Mouse (Mus musculus) spleen, postnatal 10 days (tissue): ENCODE data around the gene Wnt9b.
A peak's percentile ranks its signal among the peaks of the same experiment; 100 is the strongest.
"Not testable (repeated sequence)": the region's sequence is repeated elsewhere in the genome, so short reads cannot be mapped to it uniquely, and the experiment has no call there.

Source experiments
- DNase-seq, 2 experiments: peaks; one replicate each; pipeline ENCODE4 v3.0.0; 2021 to 2022; ENCODE audit warnings: low spot score in 2 of 2

The Wnt9b gene

GRCm38 (mm10) chr11:103749306-103750089, at the start of gene Wnt9b:
Wnt9b (minus strand) TSS chr11:103749821.
- no peak for DNase-seq

GRCm38 (mm10) chr11:103789951-103790350, 40.3 kb upstream of the Wnt9b start:
- DNase-seq, result no peak

- no peak for DNase-seq
Measured at GRCm38 (mm10) chr11:103780152-103780551, 30.5 kb upstream of the Wnt9b start.

DNA sequence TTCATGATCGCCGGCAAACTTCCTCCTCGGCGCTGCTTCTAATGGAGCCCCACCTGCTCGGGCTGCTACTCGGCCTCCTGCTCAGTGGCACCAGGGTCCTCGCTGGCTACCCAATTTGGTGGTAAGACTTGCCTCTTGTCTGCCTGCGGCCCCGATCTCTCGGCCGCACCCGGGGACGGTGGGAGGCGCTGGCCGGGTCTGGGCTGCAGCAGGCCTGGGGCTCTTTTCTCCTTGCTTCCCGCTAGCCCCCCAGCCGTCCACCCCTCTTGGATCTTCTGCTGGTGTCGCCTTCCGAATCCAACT, 24.6 kb upstream of the Wnt9b start:
- no peak for DNase-seq

- DNase-seq, result no peak
Measured at GRCm38 (mm10) chr11:103773387-103774227, 24.0 kb upstream of the Wnt9b start, which contains the start of gene Wnt3. Wnt3 (plus strand) TSS chr11:103774150.

GRCm38 (mm10) chr11:103772505-103773386, 23.1 kb upstream of the Wnt9b start:
- no peak for DNase-seq

DNA sequence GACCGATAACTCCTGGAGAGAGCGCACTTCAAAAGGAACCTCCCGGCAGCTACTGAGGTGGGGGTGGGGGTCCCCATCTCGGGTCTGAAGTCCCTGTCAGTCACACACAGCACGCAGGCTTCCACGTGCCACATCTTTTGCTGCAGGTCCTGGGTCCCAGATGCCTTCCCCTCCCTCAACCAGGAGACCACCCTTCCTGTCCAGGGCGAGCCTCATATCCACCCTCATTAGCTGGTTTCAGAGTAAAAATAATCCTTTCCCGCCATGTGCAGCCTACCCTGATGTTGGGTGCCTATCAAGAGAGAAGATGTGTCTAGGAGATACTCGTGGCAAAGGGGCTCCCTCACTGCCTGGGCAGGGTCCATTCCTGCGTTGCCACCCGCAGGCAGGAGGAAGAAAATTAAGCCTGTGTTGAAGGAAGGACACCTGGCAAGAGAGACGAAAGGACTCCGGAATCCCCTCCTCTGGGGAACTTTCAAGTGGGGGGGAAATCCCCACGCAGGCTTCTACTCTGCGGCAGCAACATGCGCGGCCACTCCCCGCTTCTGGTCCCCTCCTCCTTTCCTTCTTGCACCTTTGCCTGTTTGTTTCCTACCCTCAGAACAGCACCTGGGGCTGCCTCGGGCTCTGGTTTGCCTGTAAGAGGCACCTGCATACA, 21.7 kb upstream of the Wnt9b start:
- no peak for DNase-seq

DNA sequence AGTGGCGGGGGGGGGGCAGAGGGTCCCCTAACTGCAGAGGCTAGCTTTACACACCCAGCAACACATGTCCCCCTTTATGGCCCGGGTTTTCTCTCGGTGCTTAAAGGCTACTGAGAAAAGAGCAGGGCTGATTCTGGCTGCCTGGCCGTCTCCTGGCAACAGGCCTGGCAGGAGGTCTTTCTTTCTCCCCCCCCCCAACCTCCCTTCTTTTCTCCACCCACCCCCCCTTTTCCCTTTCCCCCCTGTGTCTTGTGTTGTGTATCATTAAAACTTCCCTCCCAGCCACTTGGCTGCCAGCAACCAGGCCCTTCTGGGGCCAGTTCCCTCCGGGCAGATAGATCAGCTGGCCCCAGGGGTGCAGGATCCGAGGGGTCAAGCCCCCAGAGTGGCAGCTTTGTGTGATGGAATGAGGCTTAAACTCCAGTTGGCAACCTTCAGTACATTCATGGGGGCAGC, 16.0 kb upstream of the Wnt9b start:
- no peak for DNase-seq

GRCm38 (mm10) chr11:103764601-103765000, 15.0 kb upstream of the Wnt9b start:
- no peak for DNase-seq

DNA sequence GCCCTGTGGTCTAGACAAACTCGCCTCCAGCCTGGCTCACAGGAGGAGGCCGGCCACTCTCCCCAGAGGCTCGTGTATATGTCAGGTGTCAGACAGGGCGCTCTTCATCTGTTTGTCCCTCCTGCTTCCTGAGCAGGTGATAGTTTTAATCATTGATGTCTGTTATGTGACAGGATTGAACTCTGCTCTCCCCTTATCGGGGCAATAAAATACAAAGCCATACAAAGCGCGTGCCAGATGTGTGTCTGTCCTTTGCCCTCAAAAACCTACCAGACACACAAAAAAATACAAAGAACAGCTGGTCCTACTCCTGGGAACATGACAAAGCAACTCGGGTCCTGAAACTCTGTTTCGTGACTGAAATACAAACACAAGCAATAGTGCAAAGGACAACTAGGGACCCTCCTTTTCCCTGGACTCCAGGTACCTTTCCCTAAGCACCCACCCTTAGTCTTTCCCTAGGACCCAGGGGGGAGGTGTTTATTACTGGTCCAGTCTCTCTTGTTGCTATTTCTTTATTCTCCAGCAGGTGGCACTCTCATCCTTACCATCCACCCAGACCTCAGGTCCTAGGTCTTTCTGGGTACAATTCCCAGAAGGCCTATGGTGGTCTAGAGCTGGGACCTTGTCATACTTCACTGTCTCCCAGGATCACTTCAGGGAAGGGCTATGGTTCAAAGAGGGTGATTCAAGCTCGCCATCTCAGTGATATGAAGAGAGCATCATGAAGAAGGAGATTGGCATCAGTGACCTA, 14.0 kb upstream of the Wnt9b start:
- peak in 1 of 2 experiments; percentile 35 for DNase-seq

- not testable (repeated sequence) for DNase-seq
Measured at GRCm38 (mm10) chr11:103760891-103761290, 11.3 kb upstream of the Wnt9b start.

GRCm38 (mm10) chr11:103760101-103760500, 10.5 kb upstream of the Wnt9b start:
- no peak for DNase-seq

DNA sequence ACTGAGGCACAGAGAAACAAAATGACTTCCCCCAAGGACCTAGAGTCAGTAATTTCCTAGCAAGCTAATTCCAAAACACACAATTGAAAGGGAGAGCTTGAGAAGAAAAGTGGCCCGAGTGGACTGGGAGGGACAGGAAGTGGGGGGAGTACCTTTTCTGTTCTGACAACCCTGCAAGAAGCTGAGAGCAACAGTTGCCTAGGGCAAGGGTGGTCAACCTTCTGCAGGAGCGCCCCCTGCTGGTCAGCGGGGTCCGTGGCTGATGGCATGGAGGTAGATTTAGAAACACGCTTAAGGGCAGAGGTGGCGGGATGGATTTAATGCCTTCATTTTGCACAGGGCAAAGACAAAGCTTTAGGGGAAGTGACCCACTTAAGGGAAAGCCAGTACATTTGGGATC, 9.1 kb upstream of the Wnt9b start:
- peak; percentile 53 to 80 for DNase-seq

GRCm38 (mm10) chr11:103758054-103758453, 8.4 kb upstream of the Wnt9b start:
- no peak for DNase-seq

DNA sequence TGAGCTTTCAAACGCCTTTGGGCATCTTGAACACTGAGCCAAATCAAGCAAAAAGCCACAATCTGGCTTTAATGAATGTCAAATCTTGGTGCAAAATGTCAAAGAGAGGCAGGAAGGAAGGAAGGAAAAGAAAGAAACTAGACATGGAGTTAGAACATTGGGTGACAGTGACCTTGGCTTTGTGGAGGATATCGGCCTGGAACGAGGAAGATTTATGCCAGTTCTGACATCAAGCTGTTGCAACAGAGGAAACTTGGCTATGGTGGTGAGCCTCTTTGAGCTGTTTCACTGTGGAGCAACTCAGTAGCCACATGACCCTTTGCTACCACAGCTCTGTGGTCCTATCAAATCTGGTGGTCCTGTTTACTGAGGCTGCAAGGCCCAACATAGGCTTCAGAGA, 991 bp upstream of the Wnt9b start:
- no peak for DNase-seq

DNA sequence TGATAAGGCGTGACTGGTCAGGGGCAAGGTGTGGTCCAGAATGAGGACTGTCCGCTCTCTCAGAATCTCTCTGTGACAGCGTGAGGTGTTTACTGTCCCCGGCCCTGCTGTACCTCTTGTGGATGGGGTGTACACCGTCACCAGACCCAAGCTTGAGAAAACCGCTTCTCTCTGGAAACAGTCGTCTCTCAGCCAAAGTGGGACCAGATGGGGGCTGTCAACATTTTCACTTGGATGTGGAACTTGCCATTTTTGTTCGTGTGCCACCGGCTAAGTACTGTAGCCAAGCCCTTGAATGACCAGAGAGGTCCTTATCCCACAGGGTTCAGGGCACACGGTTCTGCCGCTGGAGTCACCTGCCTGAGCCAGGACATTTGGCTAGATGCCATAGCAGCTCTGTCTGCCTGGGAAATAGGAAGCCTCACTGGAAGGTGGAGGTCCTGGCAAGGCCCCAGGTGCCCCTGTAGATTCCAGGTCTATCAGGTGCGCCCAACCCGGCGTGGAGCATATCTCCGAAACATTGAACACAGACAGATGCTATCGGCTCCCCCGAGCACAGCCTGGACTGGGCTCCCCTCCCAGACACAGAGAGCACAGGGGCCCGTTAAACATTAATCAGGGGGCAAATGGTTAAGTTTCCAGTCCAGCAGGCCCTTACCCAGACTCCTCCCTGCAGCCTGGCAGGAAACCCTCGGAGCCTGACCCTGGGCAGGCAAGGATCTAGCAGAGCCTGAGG, 14.4 kb downstream of the Wnt9b start:
- DNase-seq, result no peak

DNA sequence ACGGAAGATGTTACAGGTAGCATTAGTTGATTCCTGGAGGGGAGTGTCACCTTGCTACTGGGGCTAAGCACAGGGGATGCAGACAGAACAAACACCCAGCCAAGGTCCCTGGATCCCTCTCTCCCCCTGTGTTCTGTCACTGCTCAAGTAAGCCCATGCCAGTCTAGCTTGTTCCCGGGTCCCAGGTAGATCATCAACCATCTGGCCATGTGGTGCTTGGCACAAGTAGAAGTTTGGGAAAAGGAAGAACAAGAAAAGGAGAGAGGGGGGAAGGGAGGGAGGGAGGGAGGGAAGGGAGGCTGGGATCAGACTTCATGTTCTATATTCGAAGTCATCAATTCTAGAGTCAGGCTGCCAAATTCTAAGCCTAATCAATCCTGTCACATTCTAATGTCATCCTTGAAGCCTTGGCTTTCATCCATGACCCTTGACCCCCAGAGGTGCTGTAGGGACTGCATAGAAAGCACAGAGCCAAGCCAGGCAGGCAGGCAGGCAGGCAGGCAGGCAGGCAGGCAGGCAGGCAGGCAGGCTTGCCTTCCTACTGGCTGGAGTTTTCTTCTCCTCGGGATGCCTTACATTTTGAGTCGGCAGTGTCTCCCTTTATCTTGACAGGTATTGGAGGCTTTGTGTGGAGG, 15.1 kb downstream of the Wnt9b start:
- no peak for DNase-seq

- DNase-seq, result no peak
Measured at GRCm38 (mm10) chr11:103733961-103734360, 15.7 kb downstream of the Wnt9b start.

DNA sequence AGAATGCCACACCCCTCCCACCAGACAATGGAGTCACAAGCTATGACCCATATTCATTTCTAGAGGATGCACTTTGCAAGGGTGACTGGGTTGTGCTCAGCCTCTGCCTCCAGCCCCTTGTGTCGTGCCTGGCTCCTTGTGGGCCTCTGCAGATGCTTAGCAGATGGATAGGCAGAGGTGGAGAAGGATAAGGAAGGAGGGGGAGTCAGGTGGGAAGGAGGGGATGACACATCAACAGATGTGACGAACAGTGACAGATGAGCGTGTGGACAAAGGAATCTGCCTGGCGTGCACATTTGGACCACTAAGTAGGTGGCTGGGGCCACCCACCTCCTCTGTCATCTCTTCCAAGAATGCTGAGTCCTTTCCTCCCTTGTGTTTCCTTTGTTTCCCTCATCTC, 16.6 kb downstream of the Wnt9b start:
- no peak for DNase-seq
